Mouse (Mus musculus) induced T-regulatory cell, adult 2 months (primary cell): ENCODE measurements around the gene Tbxas1.

ENCODE experiments used
- DNase-seq: peaks from one replicate; pipeline ENCODE4 v3.0.0-alpha.2; 2012; ENCODE audit warnings: low read depth

Gene Tbxas1

GRCm38 (mm10) chr6:38892017-38892416, 16.8 kb downstream of the Tbxas1 start:
- DNase-seq: no peak

GRCm38 (mm10) chr6:38893615-38894014, 18.4 kb downstream of the Tbxas1 start:
- DNase-seq: no peak

GRCm38 (mm10) chr6:38900073-38900472, 24.9 kb downstream of the Tbxas1 start:
- no peak for DNase-seq

GRCm38 (mm10) chr6:38900479-38901126, 25.4 kb downstream of the Tbxas1 start:
- peak; percentile 67 for DNase-seq

- no peak for DNase-seq
These were observed 25.9 kb downstream of the Tbxas1 start for GRCm38 (mm10) chr6:38901152-38901551.

- no peak for DNase-seq
These were observed 26.4 kb downstream of the Tbxas1 start for GRCm38 (mm10) chr6:38901636-38902035.

GRCm38 (mm10) chr6:38902820-38903439, 27.7 kb downstream of the Tbxas1 start:
- no peak for DNase-seq

GRCm38 (mm10) chr6:38906005-38906404, 30.8 kb downstream of the Tbxas1 start:
- DNase-seq: no peak

GRCm38 (mm10) chr6:38908401-38908800, 33.2 kb downstream of the Tbxas1 start:
- DNase-seq: no peak

GRCm38 (mm10) chr6:38910828-38911559, 35.8 kb downstream of the Tbxas1 start:
- peak; percentile 90 for DNase-seq

GRCm38 (mm10) chr6:38912121-38912660, 37.0 kb downstream of the Tbxas1 start:
- no peak for DNase-seq

- DNase-seq: no peak
These were observed 37.6 kb downstream of the Tbxas1 start for GRCm38 (mm10) chr6:38912845-38913244.

- no peak for DNase-seq
These were observed 38.3 kb downstream of the Tbxas1 start for GRCm38 (mm10) chr6:38913386-38914042.

GRCm38 (mm10) chr6:38914181-38914580, 39.0 kb downstream of the Tbxas1 start:
- no peak for DNase-seq

- no peak for DNase-seq
These were observed 40.6 kb downstream of the Tbxas1 start for GRCm38 (mm10) chr6:38915776-38916175.

GRCm38 (mm10) chr6:38916571-38916970, 41.4 kb downstream of the Tbxas1 start:
- DNase-seq: no peak

GRCm38 (mm10) chr6:38917415-38917814, 42.2 kb downstream of the Tbxas1 start:
- no peak for DNase-seq

GRCm38 (mm10) chr6:38918728-38919127, 43.5 kb downstream of the Tbxas1 start:
- DNase-seq: no peak

GRCm38 (mm10) chr6:38919135-38919740, 44.0 kb downstream of the Tbxas1 start:
- DNase-seq: no peak

GRCm38 (mm10) chr6:38920141-38920540, 44.9 kb downstream of the Tbxas1 start:
- no peak for DNase-seq

GRCm38 (mm10) chr6:38921095-38921809, 46.0 kb downstream of the Tbxas1 start:
- DNase-seq: no peak
